Mouse (Mus musculus) cortical plate, adult 2 months (tissue): ENCODE results near the gene Slc48a1.

Experiments used
- CTCF ChIP-seq: fragments of 200-500 bp; IDR thresholded peaks from 2 replicates; pipeline ENCODE4 v1.5.1; 2011; ENCODE audit warnings: mild to moderate bottlenecking, control low read depth, low read length; ENCODE audit not compliant: insufficient read depth; ENCODE audit errors: extremely low read depth
- POLR2A ChIP-seq: fragments of 200-500 bp; IDR thresholded peaks from 2 replicates; pipeline ENCODE4 v1.6.1; 2011; ENCODE audit warnings: mild to moderate bottlenecking, low read length, control low read depth; ENCODE audit not compliant: insufficient read depth; ENCODE audit errors: extremely low read depth

- TF ChIP-seq CTCF (no peak), POLR2A (no peak)
Observed at GRCm38 (mm10) chr15:97742074-97742473, 36.2 kb upstream of the Slc48a1 start.
